Mouse (Mus musculus): ENCODE measurements at regions not wholly inside any gene's neighbourhood (a gene's known extent, or its start where the extent isn't known, plus 50 kb on each side); places are given as distances from the start of the nearest gene placed in this dataset.

- Histone ChIP-seq H3K4me1 (replicated peaks; ENCODE audit: low read depth, low read length) (peaks cover 9% of the 10 kb centered on the region), H3K27me3 (ENCODE audit: insufficient read depth, low read length) (no peaks in the 10 kb centered on the region), H3K36me3 (ENCODE audit: insufficient read depth, low read length) (no peaks in the 10 kb centered on the region), H3K4me3 (replicated peaks; ENCODE audit: low read length) (no peak overlapping the region), H3K9me3 (ENCODE audit: low read length) (no peaks in the 10 kb centered on the region)
- TF ChIP-seq NANOG (IDR thresholded peaks at IDR 0.05; ENCODE audit: borderline replicate concordance, low read length) (no peak), POU5F1 (IDR thresholded peaks at IDR 0.05; ENCODE audit: borderline replicate concordance, low read length) (no peak), CTCF (conservative IDR thresholded peaks at IDR 0.05; ENCODE audit: low read length) (no peak)
Observed at GRCm38 (mm10) chr14:24771663-24772062, 284.7 kb downstream of the Rps24 start.

GRCm38 (mm10) chr14:24772129-24772528, 285.2 kb downstream of the Rps24 start:
- TF ChIP-seq CTCF (conservative IDR thresholded peaks at IDR 0.05; ENCODE audit: low read length) (no peak), NANOG (IDR thresholded peaks at IDR 0.05; ENCODE audit: borderline replicate concordance, low read length) (no peak), POU5F1 (IDR thresholded peaks at IDR 0.05; ENCODE audit: borderline replicate concordance, low read length) (no peak)
- peaks cover 9% of the 10 kb centered on the region for H3K4me1 ChIP-seq (replicated peaks; ENCODE audit: low read depth, low read length)
- no peaks in the 10 kb centered on the region for H3K27me3 ChIP-seq (ENCODE audit: insufficient read depth, low read length)
- no peak overlapping the region for H3K4me3 ChIP-seq (replicated peaks; ENCODE audit: low read length)
- H3K36me3 ChIP-seq (ENCODE audit: insufficient read depth, low read length): no peaks in the 10 kb centered on the region
- no peaks in the 10 kb centered on the region for H3K9me3 ChIP-seq (ENCODE audit: low read length)

GRCm38 (mm10) chr14:24778748-24779630, 292.1 kb downstream of the Rps24 start:
- no peaks in the 10 kb centered on the region for H3K36me3 ChIP-seq (ENCODE audit: insufficient read depth, low read length)
- peaks cover 41% of the 10 kb centered on the region for H3K27me3 ChIP-seq (ENCODE audit: insufficient read depth, low read length)
- H3K9me3 ChIP-seq (ENCODE audit: low read length): no peaks in the 10 kb centered on the region
- H3K4me1 ChIP-seq (replicated peaks; ENCODE audit: low read depth, low read length): peaks cover 14% of the 10 kb centered on the region
- peak overlapping the region; percentile 77 for H3K4me3 ChIP-seq (replicated peaks; ENCODE audit: low read length)
- TF ChIP-seq CTCF (conservative IDR thresholded peaks at IDR 0.05; ENCODE audit: low read length): no peak
- TF ChIP-seq NANOG (IDR thresholded peaks at IDR 0.05; ENCODE audit: borderline replicate concordance, low read length): no peak
- TF ChIP-seq POU5F1 (IDR thresholded peaks at IDR 0.05; ENCODE audit: borderline replicate concordance, low read length): no peak

GRCm38 (mm10) chr14:24781674-24782073, 294.7 kb downstream of the Rps24 start:
- peaks cover 14% of the 10 kb centered on the region for H3K4me1 ChIP-seq (replicated peaks; ENCODE audit: low read depth, low read length)
- no peaks in the 10 kb centered on the region for H3K9me3 ChIP-seq (ENCODE audit: low read length)
- H3K4me3 ChIP-seq (replicated peaks; ENCODE audit: low read length): no peak overlapping the region
- peaks cover 41% of the 10 kb centered on the region for H3K27me3 ChIP-seq (ENCODE audit: insufficient read depth, low read length)
- TF ChIP-seq NANOG (IDR thresholded peaks at IDR 0.05; ENCODE audit: borderline replicate concordance, low read length): no peak
- no peak for TF ChIP-seq CTCF (conservative IDR thresholded peaks at IDR 0.05; ENCODE audit: low read length)
- no peak for TF ChIP-seq POU5F1 (IDR thresholded peaks at IDR 0.05; ENCODE audit: borderline replicate concordance, low read length)
- H3K36me3 ChIP-seq (ENCODE audit: insufficient read depth, low read length): no peaks in the 10 kb centered on the region

- peaks cover 7% of the 10 kb centered on the region for H3K4me1 ChIP-seq (replicated peaks; ENCODE audit: low read depth, low read length)
- H3K4me3 ChIP-seq (replicated peaks; ENCODE audit: low read length): no peak overlapping the region
- TF ChIP-seq NANOG (IDR thresholded peaks at IDR 0.05; ENCODE audit: borderline replicate concordance, low read length) (no peak), POU5F1 (IDR thresholded peaks at IDR 0.05; ENCODE audit: borderline replicate concordance, low read length) (no peak), CTCF (conservative IDR thresholded peaks at IDR 0.05; ENCODE audit: low read length) (no peak)
- peaks cover 27% of the 10 kb centered on the region for H3K27me3 ChIP-seq (ENCODE audit: insufficient read depth, low read length)
- no peaks in the 10 kb centered on the region for H3K9me3 ChIP-seq (ENCODE audit: low read length)
- no peaks in the 10 kb centered on the region for H3K36me3 ChIP-seq (ENCODE audit: insufficient read depth, low read length)
Observed at GRCm38 (mm10) chr14:24783889-24784288, 297.0 kb downstream of the Rps24 start.

GRCm38 (mm10) chr14:24785452-24785851, 298.5 kb downstream of the Rps24 start:
- Histone ChIP-seq H3K27me3 (ENCODE audit: insufficient read depth, low read length) (peaks cover 13% of the 10 kb centered on the region), H3K9me3 (ENCODE audit: low read length) (no peaks in the 10 kb centered on the region), H3K4me1 (replicated peaks; ENCODE audit: low read depth, low read length) (no peaks in the 10 kb centered on the region), H3K36me3 (ENCODE audit: insufficient read depth, low read length) (no peaks in the 10 kb centered on the region), H3K4me3 (replicated peaks; ENCODE audit: low read length) (no peak overlapping the region)
- TF ChIP-seq POU5F1 (IDR thresholded peaks at IDR 0.05; ENCODE audit: borderline replicate concordance, low read length): no peak
- TF ChIP-seq NANOG (IDR thresholded peaks at IDR 0.05; ENCODE audit: borderline replicate concordance, low read length): no peak
- no peak for TF ChIP-seq CTCF (conservative IDR thresholded peaks at IDR 0.05; ENCODE audit: low read length)

GRCm38 (mm10) chr14:24793375-24794285, 306.7 kb downstream of the Rps24 start:
- Histone ChIP-seq H3K9me3 (ENCODE audit: low read length) (no peaks in the 10 kb centered on the region), H3K4me1 (replicated peaks; ENCODE audit: low read depth, low read length) (peaks cover 12% of the 10 kb centered on the region), H3K36me3 (ENCODE audit: insufficient read depth, low read length) (no peaks in the 10 kb centered on the region), H3K27me3 (ENCODE audit: insufficient read depth, low read length) (no peaks in the 10 kb centered on the region), H3K4me3 (replicated peaks; ENCODE audit: low read length) (no peak overlapping the region)
- TF ChIP-seq CTCF (conservative IDR thresholded peaks at IDR 0.05; ENCODE audit: low read length) (no peak), NANOG (IDR thresholded peaks at IDR 0.05; ENCODE audit: borderline replicate concordance, low read length) (no peak), POU5F1 (IDR thresholded peaks at IDR 0.05; ENCODE audit: borderline replicate concordance, low read length) (no peak)

- Histone ChIP-seq H3K9me3 (ENCODE audit: low read length) (no peaks in the 10 kb centered on the region), H3K27me3 (ENCODE audit: insufficient read depth, low read length) (no peaks in the 10 kb centered on the region)
- TF ChIP-seq POU5F1 (IDR thresholded peaks at IDR 0.05; ENCODE audit: borderline replicate concordance, low read length) (no peak), CTCF (conservative IDR thresholded peaks at IDR 0.05; ENCODE audit: low read length) (no peak), NANOG (IDR thresholded peaks at IDR 0.05; ENCODE audit: borderline replicate concordance, low read length) (no peak)
Observed at GRCm38 (mm10) chr14:24794359-24794845, 307.5 kb downstream of the Rps24 start.

More at GRCm38 (mm10) chr14:24794359-24794845, 307.5 kb downstream of the Rps24 start:
- Histone ChIP-seq H3K36me3 (ENCODE audit: insufficient read depth, low read length) (no peaks in the 10 kb centered on the region), H3K4me1 (replicated peaks; ENCODE audit: low read depth, low read length) (peaks cover 12% of the 10 kb centered on the region), H3K4me3 (replicated peaks; ENCODE audit: low read length) (no peak overlapping the region)
